Mouse (Mus musculus) cerebellum, adult 11 months (tissue): ENCODE measurements around the gene Srrm1.
"Not testable (repeated sequence)": the region's sequence is repeated elsewhere in the genome, so short reads cannot be mapped to it uniquely, and the experiment has no call there.

Experiments used
- DNase-seq: peaks from one replicate; pipeline ENCODE4 v3.0.0; 2022

Gene Srrm1

DNA sequence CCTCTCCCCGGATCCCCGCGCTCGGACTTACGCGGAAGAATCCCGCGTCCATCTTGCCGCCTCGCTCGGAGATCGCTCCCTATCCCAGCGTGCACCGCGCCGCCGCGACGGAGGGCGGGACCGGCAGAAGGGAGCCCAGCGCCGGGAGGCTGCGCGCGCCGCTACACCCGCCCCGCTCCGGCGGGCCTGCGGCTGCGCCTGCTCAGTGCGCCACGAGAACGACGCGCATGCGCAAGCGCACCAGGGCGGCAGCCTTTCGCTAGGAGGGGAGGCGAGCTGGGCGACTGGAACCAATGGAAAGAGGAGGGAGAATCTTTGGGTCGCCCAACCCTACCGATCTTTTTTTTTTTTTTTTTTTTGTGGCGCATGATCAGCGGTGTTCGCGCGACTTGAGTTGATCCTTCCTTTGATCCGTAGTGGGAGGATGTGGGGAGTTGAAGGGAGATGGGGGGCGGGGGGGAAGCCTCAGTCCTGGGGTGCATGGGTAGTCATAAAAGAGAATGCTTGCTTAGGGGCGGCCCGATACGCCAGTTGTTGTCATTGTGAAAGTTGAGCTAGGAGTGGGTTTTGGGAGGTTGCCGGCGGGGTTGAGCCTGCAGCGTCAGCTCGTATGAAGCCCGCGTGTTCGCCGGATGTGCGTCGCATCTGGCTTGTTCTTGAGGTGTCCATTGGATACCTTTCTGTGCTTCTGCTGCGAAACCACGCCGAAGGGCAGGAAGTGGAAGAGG, at the start of gene Srrm1:
TSS of gene Srrm1 (minus strand) at position 256 of the 728 bp plus-strand sequence.
- peak; percentile 99 for DNase-seq

DNA sequence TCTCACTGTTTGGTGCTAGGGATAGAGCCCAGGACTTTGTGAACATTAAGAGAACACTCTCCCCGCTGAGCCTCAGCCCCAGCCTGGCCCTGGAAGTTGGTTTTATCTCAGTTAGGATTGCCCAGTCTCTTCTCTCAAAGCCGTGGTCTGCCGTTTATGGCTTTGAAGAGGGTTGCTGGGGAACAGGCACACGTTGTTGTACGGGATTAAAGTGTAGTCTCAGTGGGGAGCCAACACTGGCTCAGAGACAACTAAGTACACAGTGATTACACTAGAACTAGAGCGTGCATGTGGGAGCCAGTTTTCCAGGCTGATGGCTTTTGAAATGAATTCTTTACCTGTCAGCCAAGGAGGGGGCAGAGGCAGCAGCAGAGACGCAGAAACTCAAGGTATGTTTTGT, 48.8 kb upstream of the Srrm1 start:
- DNase-seq, result no peak

DNA sequence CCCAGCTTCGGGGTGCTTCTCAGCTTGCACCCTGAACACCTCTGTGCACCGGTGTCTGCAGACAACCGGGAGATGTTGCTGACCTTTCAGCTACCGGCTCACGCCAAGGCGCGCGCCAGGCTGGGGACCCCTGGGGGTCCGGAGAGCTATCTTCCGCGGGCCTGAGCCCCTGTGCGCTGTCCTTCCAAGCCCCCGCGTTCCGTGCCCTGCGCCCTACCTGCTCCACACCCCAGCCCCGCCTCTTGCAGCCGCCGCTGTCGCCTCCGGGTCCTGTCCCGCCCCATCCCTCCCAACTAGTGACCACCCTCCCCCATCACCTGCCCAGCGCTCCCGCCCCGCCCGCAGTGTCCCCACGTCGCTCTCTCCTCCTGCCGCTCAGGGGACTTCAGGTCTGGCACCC, 44.9 kb upstream of the Srrm1 start, which contains the start of gene Ncmap:
TSS of gene Ncmap (minus strand) at position 237 of the 400 bp plus-strand sequence.
- no peak for DNase-seq

DNA sequence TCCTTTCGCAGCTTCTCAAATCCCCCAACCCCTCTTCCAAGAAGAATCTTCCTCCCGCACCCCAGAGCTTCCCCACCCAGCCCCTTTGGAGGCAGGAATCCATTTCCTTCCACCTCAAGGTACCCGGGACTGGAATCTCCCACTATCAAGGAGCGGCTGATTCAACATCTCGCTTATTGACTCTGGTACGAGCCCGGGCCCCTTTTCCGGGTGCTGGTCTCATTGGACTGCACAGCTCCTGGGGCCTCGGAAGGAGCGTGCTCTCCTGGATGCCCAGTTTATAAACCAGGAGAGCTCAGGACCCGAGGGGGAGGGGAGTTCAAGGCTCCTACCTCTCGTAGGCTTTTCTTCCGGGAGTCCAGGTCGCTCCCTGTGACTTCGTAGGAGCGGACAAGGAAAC, 44.4 kb upstream of the Srrm1 start:
- no peak for DNase-seq

GRCm38 (mm10) chr4:135396303-135396702, 43.2 kb upstream of the Srrm1 start:
- DNase-seq, result no peak

DNA sequence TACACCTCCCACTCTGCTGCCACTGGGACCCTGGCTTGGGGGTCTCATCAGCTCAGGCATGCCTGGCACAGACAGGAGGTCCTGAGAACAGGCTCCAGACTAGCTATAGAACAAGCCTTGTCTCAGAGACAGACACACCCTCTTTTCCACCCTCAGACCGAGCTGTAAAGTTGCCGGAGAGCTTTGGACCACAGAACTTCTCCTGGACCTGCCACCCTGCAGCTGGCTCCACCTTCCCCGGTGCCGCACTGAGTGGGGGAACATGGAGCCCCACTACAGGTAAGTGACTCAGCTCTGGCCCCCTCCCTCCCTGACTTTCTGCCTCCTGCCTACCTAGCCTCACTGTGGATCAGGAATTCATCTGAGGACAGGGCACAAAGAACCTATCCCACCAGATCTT, 42.3 kb upstream of the Srrm1 start:
- no peak for DNase-seq

- DNase-seq, result no peak
Measured at GRCm38 (mm10) chr4:135394666-135395065, 41.5 kb upstream of the Srrm1 start.

- DNase-seq, result no peak
Measured at GRCm38 (mm10) chr4:135393381-135393780, 40.3 kb upstream of the Srrm1 start.

DNA sequence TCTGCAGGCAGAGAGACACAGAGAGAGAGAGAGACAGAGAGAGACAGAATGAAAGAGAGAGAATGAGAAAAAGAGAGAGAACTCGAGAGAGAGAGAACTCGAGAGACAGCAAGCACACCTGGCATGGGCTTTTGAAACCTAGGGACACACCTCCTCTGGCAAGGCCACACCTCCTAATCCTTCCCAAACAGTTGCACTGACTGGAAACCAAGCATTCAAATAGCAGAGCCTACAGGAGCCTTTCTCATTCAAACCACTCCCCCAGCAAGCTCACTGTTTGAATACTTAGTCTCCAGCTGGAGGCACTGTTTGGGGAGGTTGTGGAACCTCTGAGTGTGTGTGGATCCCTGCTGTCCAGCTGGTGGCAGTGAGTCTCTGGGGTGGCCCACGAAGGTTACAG, 39.7 kb upstream of the Srrm1 start:
- no peak for DNase-seq

- DNase-seq, result no peak
Measured at GRCm38 (mm10) chr4:135391014-135391413, 37.9 kb upstream of the Srrm1 start.

- DNase-seq, result no peak
Measured at GRCm38 (mm10) chr4:135385614-135386013, 32.5 kb upstream of the Srrm1 start.

- peak; percentile 65 for DNase-seq
Measured at GRCm38 (mm10) chr4:135382316-135382715, 29.2 kb upstream of the Srrm1 start.

DNA sequence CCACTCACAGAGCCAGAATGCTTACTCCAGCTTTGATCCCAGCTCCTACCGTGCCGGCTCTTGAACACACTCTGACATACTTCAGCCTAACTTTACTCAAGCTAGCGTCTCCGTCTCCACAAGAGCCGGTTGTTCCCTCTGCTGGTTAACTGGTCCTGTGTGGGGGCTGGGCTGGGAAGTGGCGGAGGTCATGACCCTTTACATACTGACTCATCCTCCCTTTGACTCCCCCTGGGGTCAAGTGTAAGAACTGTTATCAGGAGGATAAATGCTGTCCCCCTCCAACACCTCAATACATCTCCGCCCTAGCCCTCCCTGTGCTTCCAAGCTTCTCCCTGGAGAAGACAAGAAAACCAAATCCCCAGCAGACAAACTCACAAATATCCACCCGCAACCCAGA, 28.2 kb upstream of the Srrm1 start:
- no peak for DNase-seq

GRCm38 (mm10) chr4:135377241-135377640, 24.1 kb upstream of the Srrm1 start:
- DNase-seq, result no peak

GRCm38 (mm10) chr4:135375444-135375843, 22.3 kb upstream of the Srrm1 start:
- DNase-seq, result no peak

GRCm38 (mm10) chr4:135373299-135373698, 20.2 kb upstream of the Srrm1 start:
- no peak for DNase-seq

GRCm38 (mm10) chr4:135370372-135370771, 17.3 kb upstream of the Srrm1 start:
- no peak for DNase-seq

DNA sequence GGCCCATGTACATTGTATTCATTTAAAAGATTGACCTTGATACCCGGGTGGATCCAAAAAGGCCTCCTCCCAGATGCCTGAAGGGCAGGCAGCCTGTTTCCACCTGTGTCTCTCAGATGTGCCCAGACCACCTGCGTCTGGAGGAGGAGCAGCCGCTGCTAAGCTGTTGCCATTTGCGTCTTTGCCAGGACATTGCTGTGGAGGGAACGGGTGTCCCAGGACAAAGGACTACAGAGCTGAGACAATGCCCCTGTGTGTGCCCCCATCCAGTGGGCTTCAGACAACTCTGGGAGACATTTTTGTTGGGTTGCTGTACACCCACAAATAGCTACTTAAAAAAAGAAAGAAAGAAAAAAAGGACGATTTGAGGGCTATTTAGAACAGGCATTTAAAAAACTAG, 9.7 kb upstream of the Srrm1 start:
- DNase-seq, result no peak

GRCm38 (mm10) chr4:135361722-135362121, 8.6 kb upstream of the Srrm1 start:
- no peak for DNase-seq

- no peak for DNase-seq
Measured at GRCm38 (mm10) chr4:135358736-135359135, 5.6 kb upstream of the Srrm1 start.

DNA sequence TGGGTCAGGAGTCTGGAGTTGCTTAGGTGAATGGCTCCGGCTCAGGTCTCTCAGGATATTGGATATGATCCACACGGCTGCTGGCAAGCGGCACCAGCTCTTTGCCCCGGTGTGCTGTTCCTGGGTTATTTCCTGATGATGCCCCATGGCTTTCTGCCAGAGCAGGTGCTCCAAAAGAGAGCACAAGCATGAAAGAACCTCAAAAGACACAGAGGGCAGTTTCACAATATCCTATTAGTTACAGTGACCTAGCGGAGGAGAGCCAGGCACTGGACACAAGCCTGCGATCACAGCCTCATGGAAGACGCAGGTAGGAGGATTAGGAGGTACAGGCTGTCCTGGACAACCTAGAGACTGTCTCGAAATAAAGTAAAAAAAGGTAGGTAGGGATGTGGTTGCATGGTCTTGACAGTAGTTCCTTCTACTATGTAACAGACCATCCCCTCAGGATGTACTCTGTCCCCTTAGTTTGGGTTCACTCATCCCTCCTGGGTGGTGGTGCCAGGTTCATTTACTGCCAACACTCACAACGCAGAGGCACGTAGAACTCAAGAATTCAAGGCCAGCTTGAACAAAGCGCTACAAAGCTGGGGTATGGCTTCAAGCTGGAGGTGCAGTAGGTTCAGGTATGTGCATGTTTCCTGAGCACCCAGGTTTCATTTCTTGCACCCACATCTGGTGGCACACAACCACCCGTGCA, 4.2 kb upstream of the Srrm1 start:
- no peak for DNase-seq

DNA sequence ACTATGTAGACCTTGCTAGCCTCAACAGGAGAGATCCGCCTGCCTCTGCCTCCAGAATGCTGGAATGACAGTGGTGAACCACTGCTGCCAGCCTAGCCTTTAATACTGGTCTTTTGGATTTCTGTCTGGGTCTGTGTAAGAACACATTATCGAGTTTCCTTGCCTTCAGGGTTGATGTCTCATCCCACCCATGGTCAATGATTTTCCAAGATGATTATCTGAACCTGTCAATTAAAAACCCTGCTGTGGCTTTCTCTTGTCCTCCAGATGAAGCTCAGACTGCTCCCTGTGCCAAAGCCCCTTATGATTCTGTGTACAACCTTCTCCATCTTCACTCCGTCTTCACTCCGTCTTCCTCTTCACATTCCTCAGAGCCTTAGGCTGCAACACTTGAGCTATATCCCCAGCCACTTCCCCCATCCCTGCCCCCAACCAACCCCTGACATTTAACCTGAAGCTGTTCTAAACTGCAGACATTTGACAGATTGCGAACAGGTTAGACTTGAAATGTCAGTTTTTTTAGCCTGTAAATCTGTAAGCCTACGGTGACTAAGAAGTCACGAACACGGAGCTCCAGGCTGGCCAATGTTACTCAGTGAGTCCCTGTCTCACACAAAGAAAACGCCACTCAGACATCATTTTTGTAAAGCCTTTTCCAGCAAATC, 2.9 kb upstream of the Srrm1 start:
- no peak for DNase-seq

GRCm38 (mm10) chr4:135354751-135355150, 1.6 kb upstream of the Srrm1 start:
- not testable (repeated sequence) for DNase-seq
